Mouse (Mus musculus) hindbrain, postnatal 0 days (tissue): Measurements from ENCODE around the gene Xrcc4. TPM values are rescaled to one million over a fixed set of nuclear protein-coding genes. Genes with fewer than 3 reads are reported as not detected.

ENCODE experiments used
- ATAC-seq: fragments of 200-750 bp; cut with Nextera tagmentation; 2 replicates; pipeline ENCODE4 v1.8.0; 2017; ENCODE audit warnings: mild to moderate bottlenecking, moderate TSS enrichment, moderate library complexity
- DNase-seq: peaks from one replicate; pipeline ENCODE4 v3.0.0-alpha.2; 2015; ENCODE audit warnings: low spot score
- H3K27ac ChIP-seq: fragments of 300-500 bp; sonication (generic); 2 replicates; pipeline ENCODE4 v1.5.1; 2014; ENCODE audit warnings: mild to moderate bottlenecking
- H3K27me3 ChIP-seq: fragments of 300-500 bp; sonication (generic); 2 replicates; pipeline ENCODE4 v1.6.1; 2014; ENCODE audit warnings: low read length, mixed read lengths; ENCODE audit not compliant: insufficient read depth
- H3K36me3 ChIP-seq: fragments of 300-500 bp; sonication (generic); 2 replicates; pipeline ENCODE4 v1.6.1; 2014; ENCODE audit warnings: low read length, mixed read lengths; ENCODE audit not compliant: insufficient read depth
- H3K4me1 ChIP-seq: fragments of 300-500 bp; sonication (generic); 2 replicates; pipeline ENCODE4 v1.6.1; 2014; ENCODE audit warnings: antibody characterized with exemption, low read length, mixed read lengths; ENCODE audit not compliant: insufficient read depth
- H3K4me2 ChIP-seq: fragments of 300-500 bp; sonication (generic); 2 replicates; pipeline ENCODE4 v1.6.1; 2014; ENCODE audit warnings: low read depth, mild to moderate bottlenecking, low read length, moderate library complexity, mixed read lengths
- H3K4me3 ChIP-seq: fragments of 300-500 bp; sonication (generic); 2 replicates; pipeline ENCODE4 v1.5.1; 2014; ENCODE audit warnings: low read length
- H3K9ac ChIP-seq: fragments of 300-500 bp; sonication (generic); replicated peaks from 2 replicates; pipeline ENCODE4 v1.6.1; 2014; ENCODE audit warnings: mild to moderate bottlenecking, low read length, moderate library complexity, mixed read lengths
- H3K9me3 ChIP-seq: fragments of 300-500 bp; sonication (generic); 2 replicates; pipeline ENCODE4 v1.6.1; 2016; ENCODE audit warnings: low read length, mixed read lengths
- CTCF ChIP-seq: IDR thresholded peaks from 2 replicates; pipeline ENCODE4 v1.5.1; 2016; ENCODE audit warnings: antibody characterized with exemption, control low read depth, low read depth
- WGBS: fragments of 180-500 bp; shearing (Covaris S2); extraction: QIAGEN DNeasy Blood & Tissue Kit; methylation state at CpG from one replicate; pipeline ENCODE4 v1.1.7; 2014; 5-methylcytosine and 5-hydroxymethylcytosine counted together
- polyA plus RNA-seq: library from polyadenylated mRNA; unstranded; fragments of >200 nt; fragmentation: Nextera tagmentation; extraction: Ambion mirVana; gene quantifications from 2 replicates; pipeline ENCODE4 v1.2.1, GENCODE M21; 2015
- total RNA-seq: library from RNA; depleted of rRNA; stranded (reverse); fragments of >200 nt; gene quantifications from 2 replicates; pipeline ENCODE4 v1.2.3, GENCODE M21; 2014

Xrcc4 gene
- total and polyA plus RNA-seq, 2 experiments from 2014 or later: 6.4 to 17.4 TPM

DNA sequence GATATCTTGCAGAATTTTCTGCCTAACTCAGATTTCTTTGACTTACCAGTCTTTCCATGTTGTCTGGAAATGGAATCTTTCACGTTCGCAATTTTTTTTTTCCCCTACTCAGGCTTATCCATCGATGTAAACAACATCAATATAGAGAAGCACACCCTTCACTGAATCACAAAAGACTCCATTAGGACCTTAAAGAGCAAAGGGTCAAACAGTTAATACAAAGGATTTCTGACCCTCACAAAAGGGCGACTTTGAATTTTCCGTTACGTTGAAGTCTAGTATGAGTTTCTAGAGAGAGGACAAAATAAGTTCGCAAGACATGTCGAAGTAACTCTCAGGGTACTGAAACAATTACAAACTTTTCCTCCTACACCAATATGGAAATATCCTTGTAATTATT is 346.2 kb downstream of the Xrcc4 start:
- WGBS: 12% methylated on average over 8 of the region's 8 CpGs
- no peak for DNase-seq
- no peaks in the 10 kb centered on the region for H3K4me1 ChIP-seq
- ATAC-seq: no peak
- no peak for TF ChIP-seq CTCF
- no peaks in the 10 kb centered on the region for H3K36me3 ChIP-seq
- peak overlapping the region; percentile 98 for H3K4me2 ChIP-seq
- H3K9ac ChIP-seq: peak overlapping the region; percentile 64; the same call in 1 of the 2 replicates
- no peak overlapping the region for H3K27ac ChIP-seq
- no peaks in the 10 kb centered on the region for H3K9me3 ChIP-seq
- no peaks in the 10 kb centered on the region for H3K27me3 ChIP-seq
- peak overlapping the region; percentile 66 for H3K4me3 ChIP-seq

GRCm38 (mm10) chr13:89742686-89743200 is 346.7 kb downstream of the Xrcc4 start:
- 2% methylated on average over 15 of the region's 15 CpGs for WGBS
- H3K4me3 ChIP-seq: peak overlapping the region; percentile 66
- peak overlapping the region; percentile 64 for H3K9ac ChIP-seq
- peak overlapping the region; percentile 98 for H3K4me2 ChIP-seq
- H3K36me3 ChIP-seq: no peaks in the 10 kb centered on the region
- no peak for TF ChIP-seq CTCF
- ATAC-seq (peak; percentile 41; the same call in 1 of the 2 replicates), DNase-seq (peak; percentile 41)
- no peaks in the 10 kb centered on the region for H3K4me1 ChIP-seq
- H3K27me3 ChIP-seq: no peaks in the 10 kb centered on the region
- H3K9me3 ChIP-seq: no peaks in the 10 kb centered on the region
- H3K27ac ChIP-seq: peak overlapping the region; percentile 79

DNA sequence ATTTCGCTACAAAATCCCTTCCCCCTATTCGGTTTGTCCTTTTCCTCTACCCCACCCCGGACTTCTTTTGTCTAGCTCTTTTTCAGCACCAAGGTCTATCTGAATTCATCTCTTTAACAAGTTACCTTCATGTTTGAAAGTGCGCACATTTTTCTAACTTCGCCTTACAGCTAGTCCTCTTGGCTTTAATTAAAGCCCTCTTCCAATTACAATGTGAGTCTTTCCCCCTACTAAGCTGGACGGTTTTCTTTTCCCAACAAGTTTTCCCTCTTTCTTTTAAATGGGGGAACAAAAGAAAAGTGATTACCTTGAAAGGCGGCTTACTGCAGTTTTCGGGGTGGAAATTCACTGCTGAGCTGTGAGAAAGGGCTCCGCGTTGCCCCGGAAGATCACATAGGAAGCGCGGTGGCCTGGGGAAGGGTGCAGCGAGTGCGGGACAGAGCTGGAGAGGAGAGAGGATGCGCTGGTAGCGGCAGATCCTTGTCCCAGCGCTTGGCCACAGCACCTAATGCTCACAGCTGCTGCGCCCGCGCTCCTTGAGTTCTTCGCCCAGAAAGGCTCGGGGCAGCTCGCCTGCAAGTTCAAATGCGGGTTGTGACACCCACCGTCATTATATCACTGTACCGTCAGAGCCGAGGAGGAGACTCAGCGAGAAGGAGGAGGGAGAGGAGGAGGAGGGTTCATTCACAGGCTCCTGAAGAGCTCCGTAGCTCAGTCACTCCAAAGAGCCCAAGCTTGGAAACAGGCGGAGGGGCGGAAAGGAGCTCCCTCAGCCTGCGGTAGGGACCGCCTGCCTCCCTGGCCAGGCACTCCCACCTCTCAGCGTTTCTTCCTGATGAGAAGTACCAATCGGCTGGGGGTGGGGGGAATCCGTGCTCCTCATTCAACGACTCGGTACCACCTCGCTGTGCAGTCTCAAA is 347.4 kb downstream of the Xrcc4 start, which contains the start of gene Vcan:
Gene Vcan, minus strand, starts transcription at position 744 of the 920 bp plus-strand sequence.
- Histone ChIP-seq H3K36me3 (no peaks in the 10 kb centered on the region), H3K27me3 (no peaks in the 10 kb centered on the region), H3K4me1 (no peaks in the 10 kb centered on the region), H3K27ac (peak within 1 kb of the TSS; percentile 79), H3K4me2 (peak within 1 kb of the TSS; percentile 98), H3K9me3 (no peaks in the 10 kb centered on the region), H3K4me3 (peak within 1 kb of the TSS; percentile 66), H3K9ac (peak within 1 kb of the TSS; percentile 64)
- TF ChIP-seq CTCF: no peak
- peak; percentile 59 for ATAC-seq
- DNase-seq: peak; percentile 65
- under 1% methylated on average over 40 of the region's 40 CpGs for WGBS

GRCm38 (mm10) chr13:89741116-89741551 is 348.3 kb downstream of the Xrcc4 start:
- no peaks in the 10 kb centered on the region for H3K27me3 ChIP-seq
- peak; percentile 67 for DNase-seq
- 0% methylated on average over 14 of the region's 14 CpGs for WGBS
- H3K36me3 ChIP-seq: no peaks in the 10 kb centered on the region
- TF ChIP-seq CTCF: no peak; the same call in 1 of the 2 replicates
- peak; percentile 43 for ATAC-seq
- peak overlapping the region; percentile 79 for H3K27ac ChIP-seq
- H3K9me3 ChIP-seq: no peaks in the 10 kb centered on the region
- H3K4me2 ChIP-seq: peak overlapping the region; percentile 98
- no peaks in the 10 kb centered on the region for H3K4me1 ChIP-seq
- H3K4me3 ChIP-seq: peak overlapping the region; percentile 66
- H3K9ac ChIP-seq: peak overlapping the region; percentile 64

GRCm38 (mm10) chr13:89740243-89741115 is 348.9 kb downstream of the Xrcc4 start:
- ATAC-seq: peak; percentile 91
- H3K36me3 ChIP-seq: no peaks in the 10 kb centered on the region
- WGBS: under 1% methylated on average over 33 of the region's 33 CpGs

DNA sequence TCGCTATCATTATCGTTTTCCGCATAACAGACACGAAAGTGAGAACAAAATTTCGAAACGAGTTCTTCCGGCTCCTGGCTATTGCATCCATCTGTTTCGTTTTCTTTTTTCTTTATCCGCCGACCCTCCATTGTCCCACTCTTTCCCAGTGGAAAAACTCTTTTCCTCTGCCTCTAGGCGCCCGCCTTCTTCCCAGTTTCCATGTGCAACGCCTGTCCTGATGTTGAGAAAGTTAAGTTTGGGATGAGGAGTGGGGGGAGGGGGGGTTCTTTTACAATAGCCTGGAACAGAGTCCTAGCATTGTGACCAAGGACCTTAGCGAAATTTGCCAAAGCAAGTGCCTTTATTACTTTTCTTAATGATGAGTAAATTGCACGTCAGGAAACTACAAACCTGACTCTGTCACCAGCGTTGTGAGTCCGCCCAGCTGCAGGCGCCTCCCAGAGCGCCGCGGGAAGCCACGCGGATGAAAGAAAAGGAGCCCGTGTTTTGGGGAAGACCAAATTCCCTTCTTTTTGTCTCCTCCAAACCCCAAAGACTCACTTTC is 349.6 kb downstream of the Xrcc4 start:
- Histone ChIP-seq H3K9me3 (no peaks in the 10 kb centered on the region), H3K4me3 (peak overlapping the region; percentile 66), H3K36me3 (no peaks in the 10 kb centered on the region), H3K9ac (peak overlapping the region; percentile 53; the same call in 1 of the 2 replicates), H3K4me2 (peak overlapping the region; percentile 98), H3K27me3 (no peaks in the 10 kb centered on the region), H3K27ac (peak overlapping the region; percentile 77), H3K4me1 (no peaks in the 10 kb centered on the region)
- DNase-seq (no peak), ATAC-seq (peak; percentile 41)
- WGBS: under 1% methylated on average over 24 of the region's 24 CpGs
- no peak for TF ChIP-seq CTCF

More at GRCm38 (mm10) chr13:89740243-89741115, 348.9 kb downstream of the Xrcc4 start:
- H3K9ac ChIP-seq: peak overlapping the region; percentile 64
- no peaks in the 10 kb centered on the region for H3K9me3 ChIP-seq
- no peaks in the 10 kb centered on the region for H3K27me3 ChIP-seq
- no peaks in the 10 kb centered on the region for H3K4me1 ChIP-seq
- H3K4me3 ChIP-seq: peak overlapping the region; percentile 66
- TF ChIP-seq CTCF: peak; percentile 71
- DNase-seq: peak; percentile 92
- peak overlapping the region; percentile 79 for H3K27ac ChIP-seq
- H3K4me2 ChIP-seq: peak overlapping the region; percentile 98
